Mouse (Mus musculus) intestine, postnatal 0 days (tissue): ENCODE results near the gene Tbxas1. TPM values are rescaled to one million over a fixed set of nuclear protein-coding genes. Genes with fewer than 3 reads are reported as not detected.

Source experiments
- ATAC-seq: fragments of 200-750 bp; cut with Nextera tagmentation; 2 replicates; pipeline ENCODE4 v1.8.0; 2017; ENCODE audit warnings: mild to moderate bottlenecking, moderate TSS enrichment, moderate library complexity
- H3K27ac ChIP-seq: fragments of 300-500 bp; sonication (generic); 2 replicates; pipeline ENCODE4 v1.5.1; 2014; ENCODE audit warnings: mild to moderate bottlenecking, low read depth, low read length, moderate library complexity
- H3K27me3 ChIP-seq: fragments of 300-500 bp; sonication (generic); replicated peaks from 2 replicates; pipeline ENCODE4 v1.6.1; 2014; ENCODE audit warnings: low read length, mixed read lengths; ENCODE audit not compliant: control insufficient read depth, insufficient read depth
- H3K36me3 ChIP-seq: fragments of 300-500 bp; sonication (generic); 2 replicates; pipeline ENCODE4 v1.6.1; 2014; ENCODE audit warnings: mild to moderate bottlenecking, moderate library complexity; ENCODE audit not compliant: control insufficient read depth, insufficient read depth
- H3K4me1 ChIP-seq: fragments of 300-500 bp; sonication (generic); replicated peaks from 2 replicates; pipeline ENCODE4 v1.6.1; 2014; ENCODE audit warnings: antibody characterized with exemption, low read length, mixed read lengths; ENCODE audit not compliant: control insufficient read depth, insufficient read depth
- H3K4me2 ChIP-seq: fragments of 300-500 bp; sonication (generic); replicated peaks from 2 replicates; pipeline ENCODE4 v1.6.1; 2014; ENCODE audit warnings: low read depth, mild to moderate bottlenecking, moderate library complexity
- H3K4me3 ChIP-seq: fragments of 300-500 bp; sonication (generic); 2 replicates; pipeline ENCODE4 v1.5.1; 2014; ENCODE audit warnings: low read depth, low read length
- H3K9ac ChIP-seq: fragments of 300-500 bp; sonication (generic); 2 replicates; pipeline ENCODE4 v1.6.1; 2014; ENCODE audit warnings: mild to moderate bottlenecking, low read depth, low read length
- H3K9me3 ChIP-seq: fragments of 300-500 bp; sonication (generic); 2 replicates; pipeline ENCODE4 v1.6.1; 2016; ENCODE audit warnings: mixed run types; ENCODE audit not compliant: control insufficient read depth
- CTCF ChIP-seq: sonication (generic); IDR thresholded peaks from 2 replicates; pipeline ENCODE4 v1.5.1; 2016; ENCODE audit warnings: low read depth, mild to moderate bottlenecking, control low read depth, antibody characterized with exemption, moderate library complexity
- WGBS: fragments of 180-500 bp; shearing (Covaris S2); extraction: QIAGEN DNeasy Blood & Tissue Kit; methylation state at CpG from one replicate; pipeline ENCODE4 v1.1.7; 2014; 5-methylcytosine and 5-hydroxymethylcytosine counted together
- polyA plus RNA-seq: library from polyadenylated mRNA; unstranded; fragments of >200 nt; fragmentation: Nextera tagmentation; extraction: Ambion mirVana; gene quantifications from 2 replicates; pipeline ENCODE4 v1.2.1, GENCODE M21; 2015

Tbxas1 gene
- polyA plus RNA-seq, 1 experiment from 2014 or later, result 2.1 TPM

GRCm38 (mm10) chr6:39051799-39052556 lies 176.8 kb downstream of the Tbxas1 start:
- H3K27ac ChIP-seq, result no peak overlapping the region
- ATAC-seq, result peak; percentile 41; the same call in 1 of the 2 replicates
- no peaks in the 10 kb centered on the region for H3K4me1 ChIP-seq
- no peak overlapping the region for H3K4me3 ChIP-seq
- H3K4me2 ChIP-seq, result no peak overlapping the region
- no peak for TF ChIP-seq CTCF
- H3K36me3 ChIP-seq, result no peaks in the 10 kb centered on the region
- no peaks in the 10 kb centered on the region for H3K9me3 ChIP-seq
- no peaks in the 10 kb centered on the region for H3K27me3 ChIP-seq
- no peak overlapping the region for H3K9ac ChIP-seq
- WGBS, result 48% methylated on average over 9 of the region's 9 CpGs

- H3K9ac ChIP-seq, result no peak overlapping the region
- H3K4me1 ChIP-seq, result no peaks in the 10 kb centered on the region
- no peak overlapping the region for H3K4me3 ChIP-seq
- no peak overlapping the region for H3K27ac ChIP-seq
- H3K9me3 ChIP-seq, result no peaks in the 10 kb centered on the region
- no peak for ATAC-seq
- WGBS, result 90% methylated on average over 4 of the region's 4 CpGs
- no peak for TF ChIP-seq CTCF
- H3K27me3 ChIP-seq, result no peaks in the 10 kb centered on the region
- no peaks in the 10 kb centered on the region for H3K36me3 ChIP-seq
- H3K4me2 ChIP-seq, result no peak overlapping the region
Observed at GRCm38 (mm10) chr6:39052636-39053035, 177.4 kb downstream of the Tbxas1 start.

- H3K4me2 ChIP-seq, result no peak overlapping the region
- 75% methylated on average over 13 of the region's 13 CpGs for WGBS
- peaks cover 4% of the 10 kb centered on the region; the same call in 1 of the 2 replicates for H3K4me1 ChIP-seq
- H3K9ac ChIP-seq, result no peak overlapping the region
- TF ChIP-seq CTCF, result no peak
- H3K27me3 ChIP-seq, result no peaks in the 10 kb centered on the region
- no peaks in the 10 kb centered on the region for H3K9me3 ChIP-seq
- ATAC-seq, result no peak
- no peaks in the 10 kb centered on the region for H3K36me3 ChIP-seq
- no peak overlapping the region for H3K27ac ChIP-seq
- no peak overlapping the region for H3K4me3 ChIP-seq
Observed at GRCm38 (mm10) chr6:39054206-39054864, 179.1 kb downstream of the Tbxas1 start.

- no peak overlapping the region for H3K4me2 ChIP-seq
- no peaks in the 10 kb centered on the region for H3K27me3 ChIP-seq
- H3K9me3 ChIP-seq, result no peaks in the 10 kb centered on the region
- no peak overlapping the region for H3K27ac ChIP-seq
- no peaks in the 10 kb centered on the region for H3K36me3 ChIP-seq
- H3K4me3 ChIP-seq, result no peak overlapping the region
- peaks cover 4% of the 10 kb centered on the region; the same call in 1 of the 2 replicates for H3K4me1 ChIP-seq
- WGBS, result 85% methylated on average over 6 of the region's 6 CpGs
- ATAC-seq, result no peak
- H3K9ac ChIP-seq, result no peak overlapping the region
- no peak for TF ChIP-seq CTCF
Observed at GRCm38 (mm10) chr6:39054878-39055508, 179.8 kb downstream of the Tbxas1 start.

GRCm38 (mm10) chr6:39055831-39056261 lies 180.6 kb downstream of the Tbxas1 start:
- peaks cover 4% of the 10 kb centered on the region; the same call in 1 of the 2 replicates for H3K4me1 ChIP-seq
- no peak for TF ChIP-seq CTCF
- H3K36me3 ChIP-seq, result no peaks in the 10 kb centered on the region
- no peak overlapping the region for H3K4me3 ChIP-seq
- no peak overlapping the region for H3K27ac ChIP-seq
- no peaks in the 10 kb centered on the region for H3K9me3 ChIP-seq
- WGBS, result 54% methylated on average over 7 of the region's 7 CpGs
- H3K4me2 ChIP-seq, result peak overlapping the region; percentile 24
- no peak overlapping the region for H3K9ac ChIP-seq
- H3K27me3 ChIP-seq, result no peaks in the 10 kb centered on the region
- ATAC-seq, result no peak

GRCm38 (mm10) chr6:39057161-39057560 lies 182.0 kb downstream of the Tbxas1 start:
- 70% methylated on average over 1 of the region's 1 CpGs for WGBS
- Histone ChIP-seq H3K27ac (no peak overlapping the region), H3K27me3 (no peaks in the 10 kb centered on the region), H3K9ac (no peak overlapping the region), H3K4me3 (no peak overlapping the region), H3K4me1 (peaks cover 4% of the 10 kb centered on the region; the same call in 1 of the 2 replicates), H3K9me3 (no peaks in the 10 kb centered on the region), H3K36me3 (no peaks in the 10 kb centered on the region), H3K4me2 (no peak overlapping the region)
- no peak for TF ChIP-seq CTCF
- no peak for ATAC-seq
